Mouse (Mus musculus): Measurements from ENCODE around the gene Mid2. TPM values are rescaled to one million over a fixed set of nuclear protein-coding genes. Genes with fewer than 3 reads are reported as not detected.

Mid2 gene
- polyA plus RNA-seq, 1 experiment from 2014 or later: 6.5 TPM

GRCm38 (mm10) chrX:140722400-140722799 is 58.0 kb downstream of the Mid2 start:
- H3K4me1 ChIP-seq: no peaks in the 10 kb centered on the region
- H3K27ac ChIP-seq: no peak overlapping the region
- no peaks in the 10 kb centered on the region for H3K27me3 ChIP-seq (ENCODE audit: insufficient read depth, poor library complexity, severe bottlenecking)
- no peak for DNase-seq (ENCODE audit: low spot score)
- H3K9me3 ChIP-seq: no peaks in the 10 kb centered on the region
- H3K4me3 ChIP-seq: no peak overlapping the region
- no peaks in the 10 kb centered on the region for H3K36me3 ChIP-seq
- 41% methylated on average over 4 of the region's 4 CpGs for WGBS

GRCm38 (mm10) chrX:140738986-140739385 is 74.6 kb downstream of the Mid2 start:
- H3K36me3 ChIP-seq: no peaks in the 10 kb centered on the region; the same call in 1 of the 2 replicates
- no peak overlapping the region for H3K4me3 ChIP-seq
- H3K27me3 ChIP-seq (ENCODE audit: insufficient read depth, poor library complexity, severe bottlenecking): peaks cover 4% of the 10 kb centered on the region; the same call in 1 of the 2 replicates

GRCm38 (mm10) chrX:140743213-140743612 is 78.8 kb downstream of the Mid2 start:
- no peak overlapping the region for H3K27ac ChIP-seq
- H3K4me3 ChIP-seq: no peak overlapping the region
- no peaks in the 10 kb centered on the region; the same call in 1 of the 2 replicates for H3K36me3 ChIP-seq
- no peaks in the 10 kb centered on the region for H3K4me1 ChIP-seq
- H3K27me3 ChIP-seq (ENCODE audit: insufficient read depth, poor library complexity, severe bottlenecking): no peaks in the 10 kb centered on the region
- DNase-seq (ENCODE audit: low spot score): no peak
- H3K9me3 ChIP-seq: no peaks in the 10 kb centered on the region
- WGBS: 49% methylated on average over 5 of the region's 5 CpGs

More at GRCm38 (mm10) chrX:140738986-140739385, 74.6 kb downstream of the Mid2 start:
- no peaks in the 10 kb centered on the region for H3K4me1 ChIP-seq
- H3K27ac ChIP-seq: no peak overlapping the region
- no peak for DNase-seq (ENCODE audit: low spot score)
- H3K9me3 ChIP-seq: no peaks in the 10 kb centered on the region

- Histone ChIP-seq H3K27ac (no peak overlapping the region), H3K4me3 (no peak overlapping the region), H3K9me3 (no peaks in the 10 kb centered on the region), H3K4me1 (no peaks in the 10 kb centered on the region), H3K27me3 (ENCODE audit: insufficient read depth, poor library complexity, severe bottlenecking) (peaks cover 7% of the 10 kb centered on the region; the same call in 1 of the 2 replicates), H3K36me3 (peaks cover 3% of the 10 kb centered on the region; the same call in 1 of the 2 replicates)
- DNase-seq (ENCODE audit: low spot score): no peak
- WGBS: 60% methylated on average over 1 of the region's 1 CpGs
These were observed 105.4 kb downstream of the Mid2 start for GRCm38 (mm10) chrX:140769794-140770193.

- no peak for DNase-seq (ENCODE audit: low spot score)
- no peaks in the 10 kb centered on the region for H3K4me1 ChIP-seq
- WGBS: 72% methylated on average over 2 of the region's 2 CpGs
- no peaks in the 10 kb centered on the region for H3K9me3 ChIP-seq
- H3K4me3 ChIP-seq: no peak overlapping the region
- H3K27me3 ChIP-seq (ENCODE audit: insufficient read depth, poor library complexity, severe bottlenecking): peaks cover 40% of the 10 kb centered on the region
- no peak overlapping the region for H3K27ac ChIP-seq
- no peaks in the 10 kb centered on the region for H3K36me3 ChIP-seq
These were observed 140.9 kb downstream of the Mid2 start for GRCm38 (mm10) chrX:140805340-140805739.

GRCm38 (mm10) chrX:140813312-140814006 is 149.1 kb downstream of the Mid2 start, which contains the start of gene Tex13b:
Gene Tex13b, minus strand, starts transcription at chrX:140813433.
- H3K36me3 ChIP-seq: no peaks in the 10 kb centered on the region
- no peak for DNase-seq (ENCODE audit: low spot score)
- no peaks in the 10 kb centered on the region for H3K9me3 ChIP-seq
- peaks cover 29% of the 10 kb centered on the region for H3K27me3 ChIP-seq (ENCODE audit: insufficient read depth, poor library complexity, severe bottlenecking)
- H3K27ac ChIP-seq: no peak within 1 kb of the TSS
- H3K4me1 ChIP-seq: no peaks in the 10 kb centered on the region
- H3K4me3 ChIP-seq: no peak within 1 kb of the TSS
- WGBS: 94% methylated on average over 22 of the region's 22 CpGs

Other genes starting within 250 kb of the Mid2 start
- gene Prps1, start 208.0 kb upstream of the Mid2 start, polyA plus RNA-seq (2016; fragmentation: Nextera tagmentation; extraction: Ambion mirVana): 61.1 and 74.9 TPM in 2 replicates
- gene Tsc22d3, start 63.9 kb upstream of the Mid2 start, polyA plus RNA-seq (2016; fragmentation: Nextera tagmentation; extraction: Ambion mirVana): 139 and 202 TPM in 2 replicates
- gene Tex13b, start 148.8 kb downstream of the Mid2 start, polyA plus RNA-seq (2016; fragmentation: Nextera tagmentation; extraction: Ambion mirVana): not detected in 2 replicates
- gene Vsig1, start 243.0 kb downstream of the Mid2 start, polyA plus RNA-seq (2016; fragmentation: Nextera tagmentation; extraction: Ambion mirVana): 0.09 TPM in 1 of 2 replicates, not detected in the other